Mouse (Mus musculus) liver, adult 2 months (tissue): ENCODE results near the gene Sema3f.
A peak's percentile ranks its signal among the peaks of the same experiment; 100 is the strongest.

ENCODE experiments used
- CTCF ChIP-seq: fragments of 200-500 bp; IDR thresholded peaks from 2 replicates; pipeline ENCODE4 v1.5.1; 2011; ENCODE audit warnings: low read depth, low read length, control low read depth
- POLR2A ChIP-seq: fragments of 200-500 bp; IDR thresholded peaks from 2 replicates; pipeline ENCODE4 v1.6.1; 2011; ENCODE audit warnings: low read length, control low read depth; ENCODE audit not compliant: insufficient read depth; ENCODE audit errors: extremely low read depth

GRCm38 (mm10) chr9:107633091-107633660 is 77.1 kb downstream of the Sema3f start:
- TF ChIP-seq CTCF (no peak), POLR2A (peak; percentile 44; the same call in 1 of the 2 replicates)
